Mouse (Mus musculus): Measurements from ENCODE around the gene Ripor2. TPM values are rescaled to one million over a fixed set of nuclear protein-coding genes. Genes with fewer than 3 reads are reported as not detected.

Gene Ripor2
- total and polyA plus RNA-seq, 2 experiments from 2014 or later, result 21.3 to 53.2 TPM

DNA sequence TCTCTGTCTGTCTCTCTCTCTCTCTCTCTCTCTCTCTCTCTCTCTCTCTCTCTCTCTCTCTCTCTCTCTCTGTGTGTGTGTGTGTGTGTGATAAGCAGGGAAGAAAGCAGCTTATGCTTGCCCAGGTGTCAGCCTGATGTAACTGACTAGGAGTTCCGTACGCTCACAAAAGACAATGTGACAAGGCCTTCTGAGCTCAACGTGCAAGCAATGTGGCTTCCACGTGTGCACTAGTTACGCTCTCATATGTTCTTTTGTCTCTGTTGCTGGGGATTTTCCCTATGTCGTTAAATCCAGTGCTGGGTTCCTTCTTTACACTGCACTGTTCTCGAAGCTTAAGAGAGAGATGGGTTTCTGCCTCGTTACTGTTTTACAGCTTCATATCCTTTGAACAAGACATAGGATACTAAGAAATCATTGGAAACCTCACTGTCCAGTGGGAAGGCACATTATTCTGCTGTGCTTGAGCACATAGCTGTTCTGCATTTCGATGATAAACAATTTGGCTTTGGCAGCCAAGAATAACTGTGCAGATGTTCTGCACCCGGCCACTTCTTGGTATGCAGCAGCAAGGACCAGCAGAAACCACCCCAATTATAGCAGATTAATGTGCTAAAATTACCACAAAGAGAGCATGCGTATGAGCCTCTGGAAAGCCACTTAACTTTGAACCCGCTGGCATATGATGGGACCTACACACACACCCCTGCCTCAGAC is 73.1 kb downstream of the Ripor2 start:
- no peaks in the 10 kb centered on the region for H3K27me3 ChIP-seq (ENCODE audit: insufficient read depth, low read length)
- ATAC-seq (peak; percentile 59), DNase-seq (peak; percentile 63)
- WGBS, result 34% methylated on average over 12 of the region's 12 CpGs
- H3K4me2 ChIP-seq (ENCODE audit: low read depth), result no peak overlapping the region
- peak overlapping the region; percentile 54 for H3K27ac ChIP-seq (ENCODE audit: low read depth, low read length)
- TF ChIP-seq CTCF (IDR thresholded peaks at IDR 0.05; ENCODE audit: low read depth), result no peak
- no peaks in the 10 kb centered on the region for H3K9me3 ChIP-seq (ENCODE audit: low read length)
- no peak overlapping the region for H3K4me3 ChIP-seq (ENCODE audit: low read depth, low read length)
- H3K4me1 ChIP-seq (ENCODE audit: insufficient read depth), result peaks cover 6% of the 10 kb centered on the region; the same call in 1 of the 2 replicates
- H3K36me3 ChIP-seq (ENCODE audit: insufficient read depth), result no peaks in the 10 kb centered on the region
- H3K9ac ChIP-seq, result no peak overlapping the region

DNA sequence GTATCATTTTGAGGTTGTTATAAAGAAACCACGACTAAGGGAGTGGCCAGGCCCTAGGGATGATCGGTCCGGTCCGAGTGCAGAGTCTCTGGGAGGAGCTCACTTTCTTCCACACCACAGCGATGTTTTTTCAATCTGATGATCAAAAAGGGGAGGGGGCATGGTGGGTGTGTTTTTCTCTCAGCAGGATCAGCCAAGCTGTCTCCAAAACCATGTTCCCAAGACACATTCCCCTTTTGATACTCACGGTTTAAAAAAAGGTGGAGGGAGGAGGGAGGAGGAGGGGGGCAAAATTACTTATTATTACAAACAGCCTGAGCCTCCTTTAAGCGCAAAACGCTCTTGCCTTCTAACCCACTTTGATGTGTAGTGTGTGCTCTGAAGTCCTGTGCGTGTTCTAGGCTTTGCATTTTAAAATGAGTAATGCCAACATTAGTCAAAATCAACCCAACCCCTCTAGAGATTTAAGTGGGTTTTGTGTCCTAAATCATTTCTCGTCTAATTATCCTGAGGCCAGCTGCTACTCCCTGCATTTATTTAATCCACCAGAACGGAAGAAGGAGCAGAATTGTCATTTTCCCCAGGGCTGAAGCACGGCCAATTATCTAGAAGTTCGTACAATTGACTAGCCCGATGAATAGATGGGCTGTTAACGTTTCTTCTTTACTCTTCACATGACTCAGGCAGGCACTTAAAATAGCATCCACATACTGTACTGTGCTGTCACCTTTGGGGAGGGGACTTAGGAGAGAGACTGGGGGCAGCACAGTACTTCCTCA is 74.9 kb downstream of the Ripor2 start:
- WGBS, result 7% methylated on average over 15 of the region's 15 CpGs
- ATAC-seq (peak; percentile 48; the same call in 1 of the 2 replicates), DNase-seq (peak; percentile 49)
- H3K4me2 ChIP-seq (ENCODE audit: low read depth), result peak overlapping the region; percentile 32
- peak overlapping the region; percentile 62 for H3K27ac ChIP-seq (ENCODE audit: low read depth, low read length)
- H3K4me3 ChIP-seq (ENCODE audit: low read depth, low read length), result no peak overlapping the region
- TF ChIP-seq CTCF (IDR thresholded peaks at IDR 0.05; ENCODE audit: low read depth), result no peak
- no peak overlapping the region for H3K9ac ChIP-seq
- H3K4me1 ChIP-seq (ENCODE audit: insufficient read depth), result peaks cover 6% of the 10 kb centered on the region; the same call in 1 of the 2 replicates
- no peaks in the 10 kb centered on the region for H3K9me3 ChIP-seq (ENCODE audit: low read length)
- no peaks in the 10 kb centered on the region for H3K36me3 ChIP-seq (ENCODE audit: insufficient read depth)
- no peaks in the 10 kb centered on the region for H3K27me3 ChIP-seq (ENCODE audit: insufficient read depth, low read length)

DNA sequence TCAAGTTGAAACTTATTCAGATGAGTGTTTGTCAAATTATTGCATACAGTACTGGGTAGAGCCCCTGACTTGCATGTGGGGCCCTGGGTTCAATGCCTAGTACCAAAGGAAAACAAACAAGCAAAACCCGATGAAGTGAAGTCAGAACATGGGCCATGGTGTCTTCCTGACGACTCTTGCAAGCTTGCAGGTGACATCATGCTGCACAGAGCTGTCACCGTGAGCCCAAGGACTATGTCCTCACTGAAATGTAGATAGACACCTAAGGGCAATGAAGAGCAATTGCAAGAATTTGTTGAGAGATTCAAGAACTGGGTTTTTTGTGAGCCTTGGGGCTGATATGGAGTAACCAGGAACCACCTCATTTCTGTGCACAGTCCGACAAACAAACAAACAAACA is 84.8 kb downstream of the Ripor2 start:
- no peaks in the 10 kb centered on the region for H3K27me3 ChIP-seq (ENCODE audit: insufficient read depth, low read length)
- H3K27ac ChIP-seq (ENCODE audit: low read depth, low read length), result no peak overlapping the region
- ATAC-seq, result no peak
- no peak overlapping the region for H3K4me2 ChIP-seq (ENCODE audit: low read depth)
- no peaks in the 10 kb centered on the region for H3K9me3 ChIP-seq (ENCODE audit: low read length)
- 87% methylated on average over 4 of the region's 4 CpGs for WGBS
- H3K4me1 ChIP-seq (ENCODE audit: insufficient read depth), result no peaks in the 10 kb centered on the region
- no peak overlapping the region for H3K9ac ChIP-seq
- TF ChIP-seq CTCF (IDR thresholded peaks at IDR 0.05; ENCODE audit: low read depth), result no peak
- no peak overlapping the region for H3K4me3 ChIP-seq (ENCODE audit: low read depth, low read length)
- H3K36me3 ChIP-seq (ENCODE audit: insufficient read depth), result peaks cover 6% of the 10 kb centered on the region
- DNase-seq, result no peak

DNA sequence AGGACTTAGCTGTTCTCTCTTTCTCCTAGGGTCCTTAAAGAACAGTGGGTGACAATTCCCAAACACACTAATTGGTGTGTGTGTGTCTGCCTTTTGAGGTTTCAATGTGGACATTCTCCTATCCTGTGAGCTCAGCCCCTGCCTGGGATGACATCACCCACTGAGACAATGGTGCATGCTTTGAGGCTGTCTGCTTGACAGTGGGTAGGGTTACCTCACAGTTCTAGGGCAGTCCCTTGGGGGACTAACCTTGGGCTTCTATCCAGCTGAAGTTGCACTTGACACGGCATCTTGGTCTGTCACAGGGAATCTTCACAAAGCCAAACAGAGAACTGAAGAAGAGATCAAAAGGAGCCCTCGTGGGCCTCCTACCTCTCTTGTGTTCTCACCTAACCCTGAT is 86.6 kb downstream of the Ripor2 start:
- Histone ChIP-seq H3K9me3 (ENCODE audit: low read length) (no peaks in the 10 kb centered on the region), H3K27me3 (ENCODE audit: insufficient read depth, low read length) (no peaks in the 10 kb centered on the region), H3K36me3 (ENCODE audit: insufficient read depth) (peaks cover 13% of the 10 kb centered on the region), H3K9ac (no peak overlapping the region), H3K27ac (ENCODE audit: low read depth, low read length) (no peak overlapping the region), H3K4me3 (ENCODE audit: low read depth, low read length) (no peak overlapping the region), H3K4me2 (ENCODE audit: low read depth) (no peak overlapping the region), H3K4me1 (ENCODE audit: insufficient read depth) (no peaks in the 10 kb centered on the region)
- 18% methylated on average over 2 of the region's 2 CpGs for WGBS
- DNase-seq (no peak), ATAC-seq (no peak)
- no peak for TF ChIP-seq CTCF (IDR thresholded peaks at IDR 0.05; ENCODE audit: low read depth)

DNA sequence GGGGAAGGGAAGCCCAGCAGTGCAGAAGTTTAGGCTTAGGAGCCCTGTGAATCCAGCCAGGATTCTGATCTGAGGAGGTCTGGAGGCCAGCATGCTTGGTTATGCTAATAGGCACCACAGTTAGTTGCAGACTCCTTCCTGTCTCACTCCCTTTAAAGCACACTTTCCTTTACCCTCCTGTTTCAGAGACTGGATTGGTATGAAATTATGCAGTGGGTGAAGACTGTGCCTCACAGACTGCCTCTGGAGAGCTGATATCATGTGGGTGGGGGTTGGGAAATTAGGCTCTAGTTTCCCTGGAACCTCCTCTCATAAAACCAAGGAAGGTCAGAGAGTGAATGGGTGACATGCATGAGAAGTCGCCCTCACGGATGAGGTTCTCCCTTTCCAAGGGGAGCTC is 88.7 kb downstream of the Ripor2 start:
- Histone ChIP-seq H3K36me3 (ENCODE audit: insufficient read depth) (peaks cover 16% of the 10 kb centered on the region), H3K9me3 (ENCODE audit: low read length) (no peaks in the 10 kb centered on the region), H3K27me3 (ENCODE audit: insufficient read depth, low read length) (no peaks in the 10 kb centered on the region), H3K4me1 (ENCODE audit: insufficient read depth) (no peaks in the 10 kb centered on the region), H3K9ac (no peak overlapping the region), H3K27ac (ENCODE audit: low read depth, low read length) (no peak overlapping the region), H3K4me3 (ENCODE audit: low read depth, low read length) (no peak overlapping the region), H3K4me2 (ENCODE audit: low read depth) (no peak overlapping the region)
- DNase-seq (no peak), ATAC-seq (no peak)
- no peak for TF ChIP-seq CTCF (IDR thresholded peaks at IDR 0.05; ENCODE audit: low read depth)
- WGBS, result 83% methylated on average over 2 of the region's 2 CpGs

DNA sequence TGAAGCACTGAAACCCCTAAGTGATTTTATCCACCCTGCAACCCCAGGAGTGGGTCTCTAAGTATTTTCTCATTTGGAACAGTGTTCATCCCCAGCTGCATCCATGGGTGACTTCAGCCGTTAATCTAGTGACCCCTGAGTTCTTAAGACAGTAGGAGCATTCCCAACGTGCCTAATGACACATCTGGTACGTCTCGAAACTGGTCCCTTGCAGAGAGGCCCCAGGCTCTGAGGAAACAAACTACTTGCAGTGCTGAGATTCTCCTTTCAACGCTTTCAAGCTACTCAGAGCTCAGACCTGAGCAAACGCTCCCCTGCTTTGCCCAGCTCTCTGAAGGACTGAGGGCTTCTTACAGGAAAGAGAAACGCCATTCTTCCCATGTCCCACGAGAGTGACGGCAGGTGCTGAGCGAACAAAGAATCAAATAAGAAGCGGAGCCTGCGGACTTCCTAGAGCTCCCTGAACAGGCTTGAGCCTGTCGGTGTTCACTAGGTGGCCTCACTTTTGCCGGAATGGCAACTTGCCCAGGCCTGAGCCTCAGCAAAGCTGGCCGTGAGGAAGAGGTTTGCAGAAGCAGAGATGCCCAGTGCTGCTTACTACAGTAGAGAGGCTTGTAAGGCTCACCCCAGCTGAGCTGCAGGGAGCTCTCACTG is 97.2 kb downstream of the Ripor2 start:
- peaks cover 30% of the 10 kb centered on the region for H3K36me3 ChIP-seq (ENCODE audit: insufficient read depth)
- no peaks in the 10 kb centered on the region for H3K27me3 ChIP-seq (ENCODE audit: insufficient read depth, low read length)
- 30% methylated on average over 15 of the region's 15 CpGs for WGBS
- no peak overlapping the region for H3K4me3 ChIP-seq (ENCODE audit: low read depth, low read length)
- no peaks in the 10 kb centered on the region for H3K4me1 ChIP-seq (ENCODE audit: insufficient read depth)
- no peak overlapping the region for H3K27ac ChIP-seq (ENCODE audit: low read depth, low read length)
- H3K9ac ChIP-seq, result no peak overlapping the region
- DNase-seq (peak; percentile 27), ATAC-seq (peak; percentile 36; the same call in 1 of the 2 replicates)
- H3K4me2 ChIP-seq (ENCODE audit: low read depth), result no peak overlapping the region
- no peak for TF ChIP-seq CTCF (IDR thresholded peaks at IDR 0.05; ENCODE audit: low read depth)
- no peaks in the 10 kb centered on the region for H3K9me3 ChIP-seq (ENCODE audit: low read length)

Data from forebrain, postnatal 0 days (tissue).